Mouse (Mus musculus) ovary, postnatal 10 days (tissue): ENCODE measurements around the gene Brsk2.

Source experiments
- DNase-seq: peaks from one replicate; pipeline ENCODE4 v3.0.0; 2022; ENCODE audit warnings: low spot score

Brsk2 gene

GRCm38 (mm10) chr7:141956174-141956566 lies 6.6 kb downstream of the Brsk2 start:
- DNase-seq: no peak

- DNase-seq: no peak
Measured at GRCm38 (mm10) chr7:141957524-141958051, 8.0 kb downstream of the Brsk2 start.

- no peak for DNase-seq
Measured at GRCm38 (mm10) chr7:141958211-141958610, 8.7 kb downstream of the Brsk2 start.

- no peak for DNase-seq
Measured at GRCm38 (mm10) chr7:141959133-141959532, 9.6 kb downstream of the Brsk2 start.

- DNase-seq: no peak
Measured at GRCm38 (mm10) chr7:141960926-141961325, 11.4 kb downstream of the Brsk2 start.

GRCm38 (mm10) chr7:141961491-141961890 lies 11.9 kb downstream of the Brsk2 start:
- no peak for DNase-seq

- no peak for DNase-seq
Measured at GRCm38 (mm10) chr7:141962521-141962920, 13.0 kb downstream of the Brsk2 start.

GRCm38 (mm10) chr7:141966281-141966680 lies 16.7 kb downstream of the Brsk2 start:
- DNase-seq: no peak

- DNase-seq: peak; percentile 20
Measured at GRCm38 (mm10) chr7:141972831-141973619, 23.5 kb downstream of the Brsk2 start.

- DNase-seq: no peak
Measured at GRCm38 (mm10) chr7:141978003-141978402, 28.5 kb downstream of the Brsk2 start.

GRCm38 (mm10) chr7:141979247-141979646 lies 29.7 kb downstream of the Brsk2 start:
- no peak for DNase-seq

- no peak for DNase-seq
Measured at GRCm38 (mm10) chr7:141981237-141981636, 31.7 kb downstream of the Brsk2 start.

GRCm38 (mm10) chr7:141988314-141988806 lies 38.8 kb downstream of the Brsk2 start:
- no peak for DNase-seq

- no peak for DNase-seq
Measured at GRCm38 (mm10) chr7:141991183-141991582, 41.6 kb downstream of the Brsk2 start.

- no peak for DNase-seq
Measured at GRCm38 (mm10) chr7:141994121-141994520, 44.6 kb downstream of the Brsk2 start.

- no peak for DNase-seq
Measured at GRCm38 (mm10) chr7:142000661-142001060, 51.1 kb downstream of the Brsk2 start.

GRCm38 (mm10) chr7:142001597-142002340 lies 52.2 kb downstream of the Brsk2 start:
- DNase-seq: no peak

GRCm38 (mm10) chr7:142016562-142016961 lies 67.0 kb downstream of the Brsk2 start:
- DNase-seq: no peak

- no peak for DNase-seq
Measured at GRCm38 (mm10) chr7:142019699-142020098, 70.1 kb downstream of the Brsk2 start.

GRCm38 (mm10) chr7:142020827-142021226 lies 71.3 kb downstream of the Brsk2 start:
- DNase-seq: no peak

GRCm38 (mm10) chr7:142025196-142025595 lies 75.6 kb downstream of the Brsk2 start:
- DNase-seq: no peak

- DNase-seq: no peak
Measured at GRCm38 (mm10) chr7:142025926-142026325, 76.4 kb downstream of the Brsk2 start.

GRCm38 (mm10) chr7:142030073-142030472 lies 80.5 kb downstream of the Brsk2 start:
- no peak for DNase-seq
